Mouse (Mus musculus): ENCODE measurements around the gene Tmem120a. TPM values are rescaled to one million over a fixed set of nuclear protein-coding genes. Genes with fewer than 3 reads are reported as not detected.

Tmem120a gene
- total RNA-seq, 4 experiments from 2014 or later, result 16.8 to 20.5 (median 19.7) TPM

GRCm38 (mm10) chr5:135710599-135711214, 33.5 kb downstream of the Tmem120a start:
- no peak for DNase-seq (ENCODE audit: low spot score in 2 of 2)

GRCm38 (mm10) chr5:135709716-135710115, 34.5 kb downstream of the Tmem120a start:
- no peak for DNase-seq (ENCODE audit: low spot score in 2 of 2)

GRCm38 (mm10) chr5:135707855-135708254, 36.4 kb downstream of the Tmem120a start:
- DNase-seq (ENCODE audit: low spot score in 2 of 2), result no peak

- no peak for DNase-seq (ENCODE audit: low spot score in 2 of 2)
Measured at GRCm38 (mm10) chr5:135707039-135707438, 37.2 kb downstream of the Tmem120a start.

- no peak for DNase-seq (ENCODE audit: low spot score in 2 of 2)
Measured at GRCm38 (mm10) chr5:135705383-135705782, 38.9 kb downstream of the Tmem120a start.

- DNase-seq (ENCODE audit: low spot score in 2 of 2), result no peak
Measured at GRCm38 (mm10) chr5:135703431-135703830, 40.8 kb downstream of the Tmem120a start.

GRCm38 (mm10) chr5:135702682-135703192, 41.5 kb downstream of the Tmem120a start:
- peak; percentile 39 to 81 for DNase-seq (ENCODE audit: low spot score in 2 of 2)

- no peak for DNase-seq (ENCODE audit: low spot score in 2 of 2)
Measured at GRCm38 (mm10) chr5:135702190-135702589, 42.1 kb downstream of the Tmem120a start.

- DNase-seq (ENCODE audit: low spot score in 2 of 2), result no peak
Measured at GRCm38 (mm10) chr5:135701601-135702000, 42.6 kb downstream of the Tmem120a start.

- DNase-seq (ENCODE audit: low spot score in 2 of 2), result no peak
Measured at GRCm38 (mm10) chr5:135697711-135698111, 46.5 kb downstream of the Tmem120a start.

GRCm38 (mm10) chr5:135695277-135695721, 48.9 kb downstream of the Tmem120a start:
- DNase-seq (ENCODE audit: low spot score in 2 of 2), result no peak

GRCm38 (mm10) chr5:135693281-135693853, 50.9 kb downstream of the Tmem120a start:
- no peak for DNase-seq (ENCODE audit: low spot score in 2 of 2)

- no peak for DNase-seq (ENCODE audit: low spot score in 2 of 2)
Measured at GRCm38 (mm10) chr5:135691266-135691665, 53.0 kb downstream of the Tmem120a start.

- no peak for DNase-seq (ENCODE audit: low spot score in 2 of 2)
Measured at GRCm38 (mm10) chr5:135690401-135690800, 53.8 kb downstream of the Tmem120a start.

Small RNAs within 50 kb of the gene (microRNA-seq; reads per million reads assigned to microRNA genes)
- gene Mir7034, result 0.44 to 1.5 reads per million in 2 experiments

Other genes with a start within 250 kb of the Tmem120a start
- 10 to 100 TPM; 41.3 to 47.8 (median 45.0) TPM for gene Hip1, start 199.3 kb downstream of the Tmem120a start, total RNA-seq (2022)
- not detected for gene Ccl26, start 180.9 kb downstream of the Tmem120a start, total RNA-seq (2022)
- gene Ccl24, start 171.4 kb downstream of the Tmem120a start, total RNA-seq (2022), result not detected
- 10 to 100 TPM; 81.1 to 92.6 (median 88.4) TPM for gene Rhbdd2, start 111.8 kb downstream of the Tmem120a start, total RNA-seq (2022)
- gene Por, start 74.4 kb downstream of the Tmem120a start, total RNA-seq (2022), result 100 to 1,000 TPM in 1 of 4 experiments, 10 to 100 TPM in 3; 82.4 to 100 (median 95.4) TPM
- gene Styxl1, start 33.9 kb upstream of the Tmem120a start, total RNA-seq (2022), result under 1 TPM in 2 of 4 experiments, not detected in 2; 0.30 to 0.37 TPM
- gene Mdh2, start 34.0 kb upstream of the Tmem120a start, total RNA-seq (2022), result 100 to 1,000 TPM; 407 to 445 (median 424) TPM
- 10 to 100 TPM; 61.8 to 78.3 (median 68.6) TPM for gene Srrm3, start 62.4 kb upstream of the Tmem120a start, total RNA-seq (2022)
- gene Hspb1, start 143.5 kb upstream of the Tmem120a start, total RNA-seq (2022), result 10 to 100 TPM; 10.9 to 20.6 (median 14.7) TPM
- 1,000 to 10,000 TPM; 1,072 to 1,089 (median 1,074) TPM for gene Ywhag, start 190.2 kb upstream of the Tmem120a start, total RNA-seq (2022)
- gene Ssc4d, start 230.1 kb upstream of the Tmem120a start, total RNA-seq (2022), result 1 to 10 TPM; 1.3 to 2.8 (median 2.0) TPM
- gene Zp3, start 235.7 kb upstream of the Tmem120a start, total RNA-seq (2022), result not detected